Mouse (Mus musculus): ENCODE measurements around the gene 1700001P01Rik. TPM values are rescaled to one million over a fixed set of nuclear protein-coding genes. Genes with fewer than 3 reads are reported as not detected.

1700001P01Rik gene
- total and polyA plus RNA-seq, 2 experiments from 2014 or later, result not detected

DNA sequence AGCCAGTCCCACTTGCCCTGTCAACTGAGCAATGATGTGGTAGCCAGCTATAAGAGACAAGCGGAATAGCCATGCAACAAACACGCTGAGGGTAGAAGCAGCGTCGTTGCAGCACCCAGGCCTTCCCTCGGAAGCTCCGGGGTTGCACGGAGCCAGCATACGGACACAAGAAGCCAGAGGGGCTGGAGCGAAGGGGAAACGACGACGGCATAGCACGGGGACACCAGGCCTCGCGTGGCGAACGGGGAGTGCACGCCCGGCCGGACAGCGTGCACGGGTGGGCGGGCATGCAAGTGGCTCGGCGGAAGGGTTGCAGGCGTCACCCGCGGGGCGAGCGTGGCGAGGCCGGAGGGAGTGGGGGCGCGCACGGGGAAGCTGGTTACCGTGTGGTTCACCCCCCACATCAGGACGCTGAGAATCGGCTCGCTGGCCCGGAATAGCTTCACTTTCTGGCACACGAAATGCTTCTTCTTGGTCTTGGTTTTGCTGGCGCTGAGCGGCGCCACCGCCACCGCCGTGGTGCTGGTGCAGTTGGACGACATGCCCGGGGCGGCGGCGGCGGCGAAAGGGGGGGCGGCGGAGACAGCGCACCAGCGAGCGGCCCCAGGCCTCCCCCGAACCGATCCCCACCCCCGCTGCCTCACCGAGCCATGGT is 31.5 kb downstream of the 1700001P01Rik start, which contains the start of gene Pip4k2b:
Pip4k2b (minus strand) TSS at position 642 of the 655 bp plus-strand sequence.
- Histone ChIP-seq H3K27ac (ENCODE audit: low read depth) (peak within 1 kb of the TSS; percentile 94), H3K9me3 (replicated peaks; ENCODE audit: control insufficient read depth, low read length) (no peaks in the 10 kb centered on the region), H3K4me3 (ENCODE audit: low read depth, low read length) (peak within 1 kb of the TSS; percentile 95), H3K27me3 (ENCODE audit: control insufficient read depth, insufficient read depth, low read length) (no peaks in the 10 kb centered on the region), H3K4me1 (ENCODE audit: control insufficient read depth, insufficient read depth) (peaks cover 11% of the 10 kb centered on the region), H3K36me3 (replicated peaks; ENCODE audit: control insufficient read depth, insufficient read depth, low read length) (peaks cover 30% of the 10 kb centered on the region), H3K4me2 (ENCODE audit: low read depth, low read length) (peak within 1 kb of the TSS; percentile 99), H3K9ac (replicated peaks; ENCODE audit: low read depth, low read length) (peak within 1 kb of the TSS; percentile 79)
- ATAC-seq (ENCODE audit: insufficient read depth, low read depth), result peak; percentile 39
- no peak for TF ChIP-seq EP300 (IDR thresholded peaks at IDR 0.05; ENCODE audit: low read depth)
- TF ChIP-seq CTCF (IDR thresholded peaks at IDR 0.05; ENCODE audit: low read depth), result no peak
- WGBS, result under 1% methylated on average over 49 of the region's 63 CpGs
- DNase-seq (ENCODE audit: low spot score), result peak; percentile 31

DNA sequence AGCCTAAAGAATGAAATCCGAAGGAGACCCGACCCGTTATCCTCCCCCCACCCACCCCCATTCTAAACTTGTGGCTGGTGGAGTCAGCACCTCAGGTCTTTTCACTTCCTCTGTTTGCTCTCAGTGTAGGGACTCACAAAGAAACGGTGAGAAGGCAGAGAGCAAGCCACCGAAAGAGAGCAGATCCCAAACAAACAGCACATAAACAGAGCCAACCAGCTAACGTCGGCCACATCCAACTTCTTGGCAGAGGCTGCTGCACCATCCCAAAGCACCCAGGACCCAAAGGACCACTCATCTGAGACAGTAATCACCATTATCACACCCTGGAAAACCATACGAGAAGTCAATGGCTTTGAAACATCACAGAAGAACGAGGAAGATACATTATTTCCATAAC is 32.3 kb downstream of the 1700001P01Rik start:
- Histone ChIP-seq H3K4me2 (ENCODE audit: low read depth, low read length) (peak overlapping the region; percentile 99), H3K4me3 (ENCODE audit: low read depth, low read length) (peak overlapping the region; percentile 95), H3K36me3 (replicated peaks; ENCODE audit: control insufficient read depth, insufficient read depth, low read length) (peaks cover 24% of the 10 kb centered on the region), H3K27ac (ENCODE audit: low read depth) (0 out of 2 replicates have a peak overlapping the region, but pooled peaks have one; percentile 85), H3K9me3 (replicated peaks; ENCODE audit: control insufficient read depth, low read length) (no peaks in the 10 kb centered on the region), H3K4me1 (ENCODE audit: control insufficient read depth, insufficient read depth) (peaks cover 11% of the 10 kb centered on the region), H3K9ac (replicated peaks; ENCODE audit: low read depth, low read length) (peak overlapping the region; percentile 79), H3K27me3 (ENCODE audit: control insufficient read depth, insufficient read depth, low read length) (no peaks in the 10 kb centered on the region)
- ATAC-seq (ENCODE audit: insufficient read depth, low read depth) (no peak), DNase-seq (ENCODE audit: low spot score) (no peak)
- no peak for TF ChIP-seq CTCF (IDR thresholded peaks at IDR 0.05; ENCODE audit: low read depth)
- no peak for TF ChIP-seq EP300 (IDR thresholded peaks at IDR 0.05; ENCODE audit: low read depth)
- 29% methylated on average over 9 of the region's 9 CpGs for whole genome bisulfite sequencing

DNA sequence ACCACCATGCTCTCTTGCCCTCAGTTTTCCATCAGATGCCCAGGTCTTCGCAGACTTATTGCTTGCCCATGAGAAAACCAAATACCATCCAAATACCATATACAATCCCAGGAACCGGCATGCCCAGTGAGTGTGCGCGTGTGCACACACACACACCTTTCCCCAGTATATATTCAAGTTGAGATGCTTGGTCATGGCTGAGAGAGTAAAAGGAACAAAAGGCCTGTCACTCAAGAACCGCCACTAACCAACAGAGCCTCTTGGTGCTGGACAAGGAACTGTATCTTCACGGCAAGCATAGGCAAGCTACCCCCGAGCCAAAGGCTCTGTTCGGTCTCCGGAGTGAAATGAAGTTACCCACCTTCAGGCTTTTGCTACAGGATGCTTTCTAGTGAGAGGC is 33.1 kb downstream of the 1700001P01Rik start:
- Histone ChIP-seq H3K9ac (replicated peaks; ENCODE audit: low read depth, low read length) (no peak overlapping the region), H3K4me3 (ENCODE audit: low read depth, low read length) (no peak overlapping the region), H3K4me1 (ENCODE audit: control insufficient read depth, insufficient read depth) (peaks cover 11% of the 10 kb centered on the region), H3K4me2 (ENCODE audit: low read depth, low read length) (peak overlapping the region; percentile 99; the same call in 1 of the 2 replicates), H3K9me3 (replicated peaks; ENCODE audit: control insufficient read depth, low read length) (no peaks in the 10 kb centered on the region), H3K36me3 (replicated peaks; ENCODE audit: control insufficient read depth, insufficient read depth, low read length) (peaks cover 16% of the 10 kb centered on the region), H3K27ac (ENCODE audit: low read depth) (no peak overlapping the region), H3K27me3 (ENCODE audit: control insufficient read depth, insufficient read depth, low read length) (no peaks in the 10 kb centered on the region)
- no peak for DNase-seq (ENCODE audit: low spot score)
- TF ChIP-seq CTCF (IDR thresholded peaks at IDR 0.05; ENCODE audit: low read depth), result no peak
- no peak for TF ChIP-seq EP300 (IDR thresholded peaks at IDR 0.05; ENCODE audit: low read depth)
- ATAC-seq (ENCODE audit: insufficient read depth, low read depth), result no peak
- WGBS, result 83% methylated on average over 9 of the region's 9 CpGs

DNA sequence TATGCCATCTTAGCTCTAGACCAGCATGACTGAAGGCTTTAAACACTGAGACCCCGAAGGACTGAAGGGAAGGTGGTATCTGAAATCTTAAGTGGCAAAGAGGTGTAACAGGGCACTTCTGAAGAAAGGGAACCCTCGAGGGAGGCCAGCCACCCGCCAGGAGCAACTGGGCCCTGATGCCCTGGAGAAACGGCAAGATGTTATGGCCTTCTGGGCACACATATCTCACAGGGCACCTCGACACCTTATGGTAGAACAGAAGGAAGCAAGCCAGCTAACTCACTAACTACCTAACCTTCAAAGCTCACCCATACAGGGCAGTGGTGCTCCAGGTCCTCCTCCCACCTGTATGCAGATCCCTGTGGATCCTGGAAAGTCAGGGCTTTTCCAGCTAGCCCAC is 33.6 kb downstream of the 1700001P01Rik start:
- H3K36me3 ChIP-seq (replicated peaks; ENCODE audit: control insufficient read depth, insufficient read depth, low read length), result peaks cover 13% of the 10 kb centered on the region
- ATAC-seq (ENCODE audit: insufficient read depth, low read depth), result no peak

DNA sequence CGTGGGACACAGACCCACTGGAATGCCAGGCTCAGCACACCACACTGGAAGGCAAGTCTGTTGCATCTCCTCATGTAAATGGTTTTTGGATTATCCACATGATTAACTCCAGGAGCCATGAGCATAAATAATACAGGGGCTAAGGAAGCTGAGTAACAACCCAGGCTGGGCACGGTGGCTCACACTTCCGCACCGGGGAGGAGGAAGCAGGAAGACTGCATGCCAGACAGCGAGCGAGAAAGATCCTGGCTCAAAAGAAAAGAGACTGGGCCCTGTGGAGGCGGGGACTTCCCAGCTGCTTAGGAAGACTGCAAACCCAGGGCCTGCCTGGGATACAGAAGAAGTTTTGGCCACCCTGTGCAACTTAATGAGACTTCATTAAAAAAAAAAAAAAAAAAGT is 35.5 kb downstream of the 1700001P01Rik start:
- H3K4me3 ChIP-seq (ENCODE audit: low read depth, low read length), result no peak overlapping the region
- H3K27me3 ChIP-seq (ENCODE audit: control insufficient read depth, insufficient read depth, low read length), result no peaks in the 10 kb centered on the region
- ATAC-seq (ENCODE audit: insufficient read depth, low read depth) (no peak), DNase-seq (ENCODE audit: low spot score) (no peak)
- no peak overlapping the region for H3K9ac ChIP-seq (replicated peaks; ENCODE audit: low read depth, low read length)
- TF ChIP-seq EP300 (IDR thresholded peaks at IDR 0.05; ENCODE audit: low read depth), result no peak
- no peak for TF ChIP-seq CTCF (IDR thresholded peaks at IDR 0.05; ENCODE audit: low read depth)
- H3K36me3 ChIP-seq (replicated peaks; ENCODE audit: control insufficient read depth, insufficient read depth, low read length), result no peaks in the 10 kb centered on the region
- peaks cover 11% of the 10 kb centered on the region for H3K4me1 ChIP-seq (ENCODE audit: control insufficient read depth, insufficient read depth)
- H3K9me3 ChIP-seq (replicated peaks; ENCODE audit: control insufficient read depth, low read length), result no peaks in the 10 kb centered on the region
- WGBS, result 54% methylated on average over 7 of the region's 7 CpGs
- H3K4me2 ChIP-seq (ENCODE audit: low read depth, low read length), result no peak overlapping the region
- H3K27ac ChIP-seq (ENCODE audit: low read depth), result no peak overlapping the region; the same call in 1 of the 2 replicates

More for the DNA sequence above, 33.6 kb downstream of the 1700001P01Rik start:
- 86% methylated on average over 5 of the region's 5 CpGs for WGBS
- no peaks in the 10 kb centered on the region for H3K27me3 ChIP-seq (ENCODE audit: control insufficient read depth, insufficient read depth, low read length)
- no peak overlapping the region for H3K4me3 ChIP-seq (ENCODE audit: low read depth, low read length)
- no peaks in the 10 kb centered on the region for H3K9me3 ChIP-seq (replicated peaks; ENCODE audit: control insufficient read depth, low read length)
- no peak for DNase-seq (ENCODE audit: low spot score)
- H3K4me1 ChIP-seq (ENCODE audit: control insufficient read depth, insufficient read depth), result peaks cover 11% of the 10 kb centered on the region
- no peak overlapping the region for H3K27ac ChIP-seq (ENCODE audit: low read depth)
- TF ChIP-seq EP300 (IDR thresholded peaks at IDR 0.05; ENCODE audit: low read depth), result no peak
- TF ChIP-seq CTCF (IDR thresholded peaks at IDR 0.05; ENCODE audit: low read depth), result no peak
- no peak overlapping the region for H3K9ac ChIP-seq (replicated peaks; ENCODE audit: low read depth, low read length)
- H3K4me2 ChIP-seq (ENCODE audit: low read depth, low read length), result no peak overlapping the region

Data from heart, postnatal 0 days (tissue).